In genomic region chr10:7258607-7259006, GRCm38 (mm10) we compare ENCODE assay signal across 22 mouse cellular contexts. TPM values are rescaled to one million over a fixed set of nuclear protein-coding genes. Genes with fewer than 3 reads are reported as not detected.
A peak's percentile ranks its signal among the peaks of the same experiment; 100 is the strongest.
DNase-seq lines count a peak whose midpoint lies in the region; ATAC-seq and TF ChIP-seq lines count a peak whose summit lies in the region.
"Had no signal": no experiment of that assay in that cellular context is flagged by ENCODE, and none has a peak within 500 bp of the region (broad histone marks: within the 10 kb centered on the region; RNA-seq: fewer than 3 reads in every experiment).

No protein-coding gene starts in this region.

- WGBS in lung, embryonic 14.5 days = 51% methylated on average over 5 of the region's 5 CpGs
- 73% methylated on average over 5 of the region's 5 CpGs for WGBS in liver, postnatal 0 days (ENCODE audit: insufficient replicate concordance)

- no peaks in the 10 kb centered on the region for H3K27me3 ChIP-seq in lung, embryonic 14.5 days (ENCODE audit: insufficient read depth, low read length)
- H3K27me3 ChIP-seq in liver, postnatal 0 days (ENCODE audit: insufficient read depth, low read length) = no peaks in the 10 kb centered on the region
- H3K27me3 ChIP-seq: heart, embryonic 13.5 days; hindbrain, embryonic 12.5 days; limb, embryonic 12.5 days had no signal

- no peak overlapping the region for H3K4me3 ChIP-seq in lung, embryonic 14.5 days (ENCODE audit: low read depth, low read length)
- no peak overlapping the region for H3K4me3 ChIP-seq in liver, postnatal 0 days (ENCODE audit: low read depth, low read length)
- no peak overlapping the region for H3K4me3 ChIP-seq in layer of hippocampus, adult 2 months
- H3K4me3 ChIP-seq: forebrain, embryonic 10.5 days; heart, adult 2 months; heart, embryonic 13.5 days; hindbrain, embryonic 12.5 days; limb, embryonic 12.5 days had no signal

- TF ChIP-seq CTCF in lung, embryonic 14.5 days (IDR thresholded peaks at IDR 0.05; ENCODE audit: low read depth) = no peak
- TF ChIP-seq CTCF in liver, postnatal 0 days (IDR thresholded peaks at IDR 0.05; ENCODE audit: low read depth) = no peak
- no peak for TF ChIP-seq CTCF in layer of hippocampus, adult 2 months (conservative IDR thresholded peaks at IDR 0.05)

- no peak overlapping the region for H3K4me2 ChIP-seq in lung, embryonic 14.5 days
- H3K4me2 ChIP-seq in liver, postnatal 0 days (ENCODE audit: low read depth, low read length) = no peak overlapping the region
- H3K4me2 ChIP-seq: heart, embryonic 13.5 days; hindbrain, embryonic 12.5 days; limb, embryonic 12.5 days; liver, embryonic 11.5 days had no signal

- no peak overlapping the region for H3K27ac ChIP-seq in lung, embryonic 14.5 days (ENCODE audit: low read depth)
- no peak overlapping the region for H3K27ac ChIP-seq in liver, postnatal 0 days (ENCODE audit: low read depth)
- no peak overlapping the region for H3K27ac ChIP-seq in layer of hippocampus, adult 2 months
- H3K27ac ChIP-seq: forebrain, embryonic 10.5 days; heart, adult 2 months; heart, embryonic 13.5 days; hindbrain, embryonic 12.5 days; limb, embryonic 12.5 days had no signal

- H3K4me1 ChIP-seq in lung, embryonic 14.5 days (ENCODE audit: insufficient read depth) = no peaks in the 10 kb centered on the region
- no peaks in the 10 kb centered on the region for H3K4me1 ChIP-seq in liver, postnatal 0 days (ENCODE audit: insufficient read depth)
- H3K4me1 ChIP-seq: forebrain, embryonic 10.5 days; heart, embryonic 13.5 days; hindbrain, embryonic 12.5 days; limb, embryonic 12.5 days had no signal

- ATAC-seq in lung, embryonic 14.5 days (ENCODE audit: insufficient read depth) = peak; percentile 54; the same call in 1 of the 2 replicates
- ATAC-seq in liver, postnatal 0 days = no peak
- ATAC-seq: inflammation-experienced regulatory T-cells, adult 6 months had no signal

- peak; percentile 1 for DNase-seq in embryo, embryonic 10 days (ENCODE audit: low spot score)
- no peak for DNase-seq in embryo, embryonic 10.5 days (ENCODE audit: low spot score)
- peak; percentile 24 for DNase-seq in lung, embryonic 14.5 days
- DNase-seq in lung, adult 18-20 months = no peak
- peak; percentile 72 for DNase-seq in kidney, adult 9 months
- peak; percentile 67 for DNase-seq in kidney, postnatal 14 days
- no peak for DNase-seq in liver, postnatal 0 days
- no peak for DNase-seq in layer of hippocampus, adult 2 months (ENCODE audit: low spot score in 2 of 2)
- DNase-seq: adrenal gland, postnatal 25 days; cerebellum, adult 8-10 months; cerebellum, postnatal 36 days; gastrocnemius, postnatal 25 days; heart, adult 2 months; lung, postnatal 36 days; midbrain, embryonic 14.5 days; spleen, adult 18-20 months had no signal

- no peaks in the 10 kb centered on the region for H3K9me3 ChIP-seq in lung, embryonic 14.5 days (ENCODE audit: low read depth, low read length)
- no peaks in the 10 kb centered on the region for H3K9me3 ChIP-seq in liver, postnatal 0 days (ENCODE audit: low read length)
- H3K9me3 ChIP-seq: forebrain, embryonic 10.5 days; heart, embryonic 13.5 days; hindbrain, embryonic 12.5 days; limb, embryonic 12.5 days had no signal

- TF ChIP-seq EP300 in liver, postnatal 0 days (IDR thresholded peaks at IDR 0.05; ENCODE audit: low read depth) = no peak

- H3K36me3 ChIP-seq in lung, embryonic 14.5 days (ENCODE audit: insufficient read depth) = no peaks in the 10 kb centered on the region
- H3K36me3 ChIP-seq in liver, postnatal 0 days (replicated peaks; ENCODE audit: insufficient read depth, low read length) = no peaks in the 10 kb centered on the region
- H3K36me3 ChIP-seq: forebrain, embryonic 10.5 days; heart, embryonic 13.5 days; hindbrain, embryonic 12.5 days; limb, embryonic 12.5 days had no signal

- H3K9ac ChIP-seq in lung, embryonic 14.5 days = no peak overlapping the region
- H3K9ac ChIP-seq in liver, postnatal 0 days (replicated peaks) = no peak overlapping the region
- H3K9ac ChIP-seq: heart, embryonic 13.5 days; hindbrain, embryonic 12.5 days; limb, embryonic 12.5 days had no signal

RNA-seq across cellular contexts. Expression of gene Cnksr3, which starts 46.6 kb away (rescaled TPM):
- 9.4 and 11.4 TPM in 2 replicates for polyA plus RNA-seq in lung, embryonic 14.5 days (2014; fragmentation: Nextera tagmentation; extraction: Ambion mirVana)
- polyA plus RNA-seq in liver, postnatal 0 days (2015; fragmentation: Nextera tagmentation; extraction: Ambion mirVana) = 3.8 and 3.9 TPM in 2 replicates
- 1 to 10 TPM; 4.8 to 5.3 TPM for total RNA-seq in layer of hippocampus, adult 2 months (2021)

Comparison
In these comparisons a context has a peak if more than half of its experiments do, and no peak if none do; other contexts are left out.
1. DNase-seq: peak in embryo, embryonic 10 days (single experiment), lung, embryonic 14.5 days (single experiment), kidney, adult 9 months (single experiment) and kidney, postnatal 14 days (single experiment); none in embryo, embryonic 10.5 days (single experiment), lung, adult 18-20 months (0 of 2), liver, postnatal 0 days (single experiment) and layer of hippocampus, adult 2 months (0 of 2).